Mouse (Mus musculus) gastrocnemius, postnatal 14 days (tissue): ENCODE measurements around the gene Ano4. TPM values are rescaled to one million over a fixed set of nuclear protein-coding genes. Genes with fewer than 3 reads are reported as not detected.
"Not testable (repeated sequence)": the region's sequence is repeated elsewhere in the genome, so short reads cannot be mapped to it uniquely, and the experiment has no call there.

Experiments
- DNase-seq: peaks from one replicate; pipeline ENCODE4 v3.0.0; 2021; ENCODE audit warnings: mixed read lengths
- intact Hi-C: fragments of 180-260 bp; cut with DNase I; formaldehyde crosslinking; loops from one replicate; pipeline ENCODE4 v1.15.1; 2025; ENCODE audit warnings: low total_unique reads
- total RNA-seq, 2 experiments: library from RNA; stranded (reverse); gene quantifications; 2 replicates each; pipeline ENCODE4 v1.2.3; 2021

Gene Ano4
- total RNA-seq, 2 experiments from 2014 or later: 0.70 to 1.0 TPM

DNA sequence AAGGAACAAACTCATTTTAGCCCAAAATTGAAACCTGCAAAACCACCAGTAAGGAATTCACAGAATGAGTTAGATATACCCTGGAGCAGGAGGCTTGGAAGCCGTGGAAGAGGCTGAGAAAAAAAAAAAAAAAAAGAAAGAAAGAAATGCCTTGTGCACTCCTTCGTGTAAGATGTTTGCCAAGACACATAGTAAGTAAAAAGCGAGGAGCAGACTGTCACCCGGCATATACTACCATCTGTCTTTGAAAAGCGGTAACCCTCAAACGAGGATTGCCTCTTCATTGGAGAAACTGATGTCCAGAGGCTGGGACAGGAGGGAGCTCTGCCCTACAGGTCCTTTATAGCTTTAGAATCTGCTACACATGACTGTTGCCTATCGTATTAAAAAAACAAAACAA, 150.1 kb downstream of the Ano4 start:
- intact Hi-C loops: no loop called here
- no peak for DNase-seq

DNA sequence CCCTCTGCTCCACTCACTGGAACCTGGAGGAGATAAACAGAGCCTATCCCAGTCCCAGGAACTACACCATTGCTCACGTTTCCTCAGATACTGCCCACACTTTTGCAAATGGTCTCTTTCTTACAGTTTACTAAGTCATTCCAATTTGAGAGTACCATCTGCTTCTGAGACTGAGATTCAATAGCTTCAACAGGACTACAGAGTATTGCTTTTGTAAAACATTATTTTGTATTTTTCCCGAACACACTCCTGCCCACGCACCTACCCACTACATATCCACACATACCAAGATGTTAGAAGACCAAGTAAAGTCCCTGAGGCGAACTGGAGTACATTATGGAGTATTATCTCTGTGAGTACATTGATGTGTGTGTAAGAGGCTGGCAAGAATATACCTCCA, 166.6 kb downstream of the Ano4 start:
- intact Hi-C loops: no loop called here
- no peak for DNase-seq

DNA sequence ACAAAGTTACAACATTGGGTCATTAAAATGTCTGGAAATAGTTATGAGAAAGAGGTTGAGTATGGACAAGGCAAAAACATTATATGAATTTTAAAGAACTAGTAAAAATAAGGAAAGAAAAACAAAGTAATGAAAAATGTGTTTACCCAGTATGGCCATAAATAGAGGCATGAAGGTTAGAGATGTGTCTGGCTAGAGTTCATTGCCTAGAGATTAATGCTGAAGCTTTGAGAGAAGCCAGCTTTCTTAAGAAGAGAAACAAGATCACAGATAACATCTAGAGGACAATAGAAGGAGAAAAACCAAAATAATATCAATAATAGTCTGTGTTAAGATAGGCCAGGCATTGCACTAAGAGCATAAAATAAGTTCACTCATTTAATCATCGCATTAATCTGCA, 180.0 kb downstream of the Ano4 start:
- intact Hi-C loops: no loop called here
- DNase-seq: no peak

DNA sequence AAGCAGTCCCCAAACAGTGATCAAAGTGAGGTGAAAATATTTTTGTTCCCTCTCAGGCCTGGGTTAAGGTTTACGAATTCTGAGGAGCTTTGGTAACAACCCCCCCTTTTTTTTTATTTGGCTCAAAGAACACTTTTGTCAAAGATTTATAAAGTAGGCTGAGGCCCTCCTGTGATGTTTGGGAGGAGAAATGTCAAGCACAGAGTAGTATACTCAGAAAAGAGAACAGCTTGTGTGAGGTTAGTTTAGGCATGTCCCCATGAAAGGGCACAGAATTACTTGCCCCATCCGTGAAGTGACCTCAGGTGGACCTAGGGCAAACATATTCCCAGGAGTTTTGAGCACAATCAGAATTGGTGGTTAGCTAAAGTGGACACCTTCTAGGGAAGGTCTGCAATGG, 189.1 kb downstream of the Ano4 start:
- no peak for DNase-seq
- intact Hi-C loops: no loop called here

DNA sequence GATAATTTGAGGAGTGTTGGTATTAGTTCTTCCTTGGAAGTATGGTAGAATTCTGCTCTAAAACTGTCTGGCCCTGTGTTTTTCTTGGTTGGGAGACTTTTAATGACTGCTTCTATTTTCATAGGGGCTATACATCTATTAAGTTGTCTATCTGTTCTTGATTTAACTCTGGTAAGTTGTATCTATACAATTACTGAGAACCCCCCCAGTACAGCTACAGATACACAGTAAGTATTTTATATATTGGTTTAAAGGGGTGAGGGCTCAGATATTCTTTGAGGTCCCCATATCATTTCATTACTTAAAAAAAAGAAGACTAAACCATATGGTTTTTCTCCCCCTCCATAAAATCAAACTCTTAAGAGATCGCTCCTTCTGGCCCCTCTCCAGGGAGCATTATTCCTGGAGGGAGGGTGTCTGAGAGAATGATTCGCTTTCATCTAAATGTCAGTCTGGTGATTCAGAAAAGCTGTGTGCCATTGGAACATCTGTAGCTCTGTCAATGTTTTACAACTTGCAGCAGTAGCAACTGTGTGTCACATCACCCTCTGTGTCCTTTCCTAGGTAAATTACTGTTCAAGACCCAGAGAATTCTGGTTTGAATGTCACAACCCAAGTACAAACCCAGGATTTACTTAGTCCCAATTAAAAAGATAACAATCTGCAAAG, 189.6 kb downstream of the Ano4 start:
- intact Hi-C loops: no loop called here
- DNase-seq: no peak

DNA sequence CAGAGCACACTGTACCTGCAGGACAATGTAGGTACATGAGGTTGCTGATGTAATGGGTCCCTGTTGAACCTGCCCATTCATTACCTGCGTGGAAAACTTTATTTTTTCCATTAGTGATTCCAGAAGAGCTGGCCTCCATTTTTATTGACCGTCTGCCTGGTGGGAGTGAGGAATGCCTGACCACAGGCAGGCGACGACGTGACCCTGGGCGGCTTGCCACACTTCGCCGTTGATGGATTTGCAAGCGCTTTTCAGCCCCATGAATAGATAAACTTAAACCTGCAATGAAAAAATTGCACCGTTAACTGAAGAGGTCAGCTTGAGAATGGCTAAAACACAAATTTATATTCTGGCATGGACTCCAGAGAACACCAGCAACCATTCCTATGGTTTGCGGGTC, 195.4 kb downstream of the Ano4 start:
- intact Hi-C loops: no loop called here
- DNase-seq: no peak

DNA sequence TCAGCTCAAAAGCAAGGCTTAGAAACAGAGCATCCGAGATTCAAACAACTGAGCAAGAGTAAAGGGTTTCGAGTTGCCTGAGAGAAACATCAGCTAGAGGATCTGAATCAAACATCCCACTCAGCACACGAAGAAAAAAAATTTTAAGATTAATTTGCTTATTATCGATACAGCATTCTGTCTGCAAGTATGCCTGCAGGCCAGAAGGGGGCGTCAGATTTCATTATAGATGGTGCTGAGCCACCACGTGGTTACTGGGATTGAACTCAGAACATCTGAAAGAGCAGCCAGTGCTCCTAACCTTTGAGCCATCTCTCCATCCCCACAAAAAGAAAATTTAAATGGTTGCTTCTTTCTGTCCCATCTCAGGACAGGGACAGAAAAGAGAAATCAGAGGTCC, 223.2 kb downstream of the Ano4 start:
- DNase-seq: no peak

DNA sequence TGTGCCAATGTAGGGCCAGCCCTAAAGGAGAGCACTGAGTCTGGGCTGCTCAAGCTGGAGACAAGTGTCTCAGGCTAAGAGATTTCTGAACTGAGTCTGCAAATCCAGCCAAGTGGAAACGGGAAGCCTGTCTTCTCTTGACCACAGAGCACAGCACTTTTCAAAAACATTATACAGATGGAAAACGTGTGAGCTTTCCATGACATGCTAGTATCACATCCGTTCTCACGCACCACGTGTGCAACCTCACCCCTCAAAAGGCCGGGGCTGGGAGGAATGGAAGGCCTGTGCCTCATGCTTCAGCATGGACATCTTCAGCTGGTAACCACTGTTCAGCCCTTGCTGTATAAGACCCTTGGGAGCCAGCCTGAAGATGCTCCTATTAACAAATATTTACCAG, 230.2 kb downstream of the Ano4 start:
- no peak for DNase-seq
- intact Hi-C loops: no loop called here

More for the DNA sequence above, 223.2 kb downstream of the Ano4 start:
- intact Hi-C loops: no loop called here

DNA sequence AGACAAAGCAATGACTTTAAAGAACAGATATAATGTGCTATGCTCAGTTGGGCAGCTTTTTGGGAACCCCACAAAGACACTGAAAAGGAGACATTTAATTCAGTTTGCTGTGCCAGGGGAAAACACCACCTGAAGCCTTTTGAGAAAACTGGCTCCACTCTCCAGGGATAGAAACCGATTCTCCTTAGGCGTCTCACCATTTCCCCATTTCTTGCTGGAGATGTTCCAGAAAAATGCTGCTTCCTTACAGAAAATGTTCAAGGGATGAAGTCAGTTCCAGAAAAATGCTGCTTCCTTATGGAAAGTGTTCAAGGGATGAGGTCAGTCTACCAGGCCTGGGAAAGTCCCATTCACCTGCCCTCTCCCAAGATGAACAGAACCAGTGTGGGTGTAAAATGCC, 233.1 kb downstream of the Ano4 start:
- no peak for DNase-seq
- intact Hi-C loops: no loop called here

DNA sequence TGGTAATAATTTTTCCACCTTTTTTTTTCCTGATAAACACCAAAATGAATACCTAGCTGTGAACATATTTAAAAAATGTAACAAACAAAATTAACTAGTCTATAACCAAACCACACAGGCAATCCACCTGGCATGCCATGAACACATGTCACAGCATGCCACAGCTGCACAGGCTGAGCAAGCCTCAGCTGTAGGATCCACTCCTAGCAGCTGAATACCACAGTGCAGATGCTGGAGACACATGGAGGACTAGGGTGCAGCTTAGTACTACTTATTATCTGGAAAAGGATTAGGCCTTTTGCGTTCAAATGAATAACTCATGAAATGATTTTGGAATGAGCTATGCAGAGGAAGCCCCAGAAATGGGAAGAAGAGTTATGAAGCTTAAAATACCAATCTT, 233.6 kb downstream of the Ano4 start:
- no peak for DNase-seq
- intact Hi-C loops: no loop called here

DNA sequence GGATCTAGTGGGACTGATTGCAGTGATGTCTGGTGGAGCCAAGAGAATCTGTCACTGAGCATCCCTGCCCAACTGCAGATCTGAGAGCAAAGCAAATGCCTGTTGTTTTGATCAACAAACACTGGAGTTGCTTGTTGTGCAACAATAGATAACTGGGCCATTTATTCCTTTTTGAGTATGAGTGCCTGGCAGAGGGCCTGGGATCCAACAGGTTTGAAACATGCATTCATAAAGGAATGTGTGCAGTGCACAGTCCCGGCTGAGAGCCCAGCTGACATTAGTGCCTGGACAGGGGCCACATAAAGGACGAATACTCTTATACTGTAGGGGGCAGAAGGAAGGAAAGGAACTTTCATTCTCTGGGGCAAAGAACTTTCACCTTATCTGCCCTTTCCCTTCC, 241.0 kb downstream of the Ano4 start:
- intact Hi-C loops: no loop called here
- no peak for DNase-seq

DNA sequence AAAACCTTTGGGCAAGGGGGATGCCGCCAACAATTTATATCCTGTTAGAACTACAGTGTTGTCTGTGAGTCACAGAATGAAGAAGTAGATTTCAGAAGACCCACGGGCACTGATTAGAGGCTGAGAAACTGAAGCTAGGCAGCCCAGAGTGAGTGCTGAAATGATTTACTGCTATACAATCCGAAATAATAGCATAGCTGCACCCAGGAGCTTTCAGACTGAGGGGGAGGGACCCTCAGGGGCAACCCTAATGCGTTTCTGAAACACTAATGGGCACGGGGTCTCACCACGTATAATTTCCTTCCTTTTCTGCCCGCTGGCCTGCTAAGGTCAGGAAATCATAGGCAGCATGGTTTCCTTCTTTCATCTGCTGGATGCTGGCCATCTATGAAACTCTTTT, 242.5 kb downstream of the Ano4 start:
- DNase-seq: no peak
- intact Hi-C loops: no loop called here

DNA sequence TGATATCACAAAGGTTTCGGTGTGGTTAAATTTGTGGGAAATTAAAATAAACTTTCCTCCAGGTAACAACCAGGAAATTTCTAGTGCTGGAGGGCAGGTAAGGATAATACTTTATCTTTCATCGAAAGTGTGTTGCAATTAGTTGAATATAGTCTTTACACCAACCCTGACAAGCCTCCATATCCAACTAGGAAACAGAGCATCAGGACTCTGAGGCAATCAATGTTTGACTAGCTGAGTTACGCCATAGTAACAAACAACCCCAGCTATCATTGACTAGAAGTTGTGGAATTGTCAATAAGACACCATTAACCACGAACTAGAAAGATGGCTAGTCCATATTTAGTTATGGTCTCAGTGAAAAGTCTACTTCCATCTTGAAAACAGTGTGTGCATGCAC, 246.4 kb downstream of the Ano4 start:
- no peak for DNase-seq
- intact Hi-C loops: no loop called here

DNA sequence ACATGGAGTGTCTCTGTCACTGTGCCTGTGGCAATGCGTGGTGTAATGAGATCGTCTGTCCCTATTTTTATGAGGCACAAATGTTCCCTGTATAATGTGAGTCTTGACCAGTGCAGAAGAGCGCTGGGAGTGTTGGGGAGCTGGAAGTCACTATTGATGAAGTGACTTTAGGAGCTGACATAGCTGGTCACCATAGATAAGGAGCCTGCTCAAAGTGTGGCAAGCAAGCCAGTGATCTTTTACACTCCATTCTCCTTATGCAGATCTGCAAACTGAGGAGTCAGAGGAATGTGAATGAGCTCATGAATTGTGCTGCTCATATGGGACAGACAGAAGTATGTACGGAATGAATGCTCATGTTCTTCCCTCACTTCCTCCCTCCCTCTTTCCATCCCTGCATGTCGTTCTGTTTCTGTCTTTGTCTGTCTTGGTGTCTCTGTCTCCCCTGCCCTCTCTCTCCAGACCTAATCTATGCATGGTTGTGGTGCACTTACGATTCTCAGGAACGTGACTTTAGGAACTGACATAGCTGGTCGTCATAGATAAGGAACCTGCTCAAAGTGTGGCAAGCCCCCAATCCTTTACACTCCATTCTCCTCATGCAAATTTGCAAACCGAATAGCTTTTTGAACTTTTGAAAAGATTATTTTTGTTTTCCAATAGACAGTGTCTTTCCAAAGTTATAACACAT, 252.1 kb downstream of the Ano4 start:
- intact Hi-C loops: no loop called here
- no peak for DNase-seq

DNA sequence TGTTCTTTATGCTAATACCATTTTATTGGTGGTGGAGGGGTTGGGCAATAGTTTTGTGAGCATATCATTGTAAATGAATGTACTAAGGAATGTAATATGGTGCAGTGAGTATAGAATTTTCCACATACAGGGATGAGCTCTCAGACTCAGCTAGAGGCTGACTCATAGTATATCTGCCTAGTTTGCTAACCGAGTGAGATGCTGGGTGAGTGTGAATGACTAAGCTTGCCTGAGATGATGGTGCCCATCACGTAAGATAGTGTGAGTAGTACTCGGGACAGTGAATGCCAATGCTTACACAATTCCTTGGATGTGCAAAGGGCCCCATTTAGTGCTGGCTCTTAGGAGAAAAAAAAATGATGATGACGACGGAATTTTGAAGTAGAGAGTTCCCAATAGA, 267.1 kb downstream of the Ano4 start:
- no peak for DNase-seq
- intact Hi-C loops: no loop called here

DNA sequence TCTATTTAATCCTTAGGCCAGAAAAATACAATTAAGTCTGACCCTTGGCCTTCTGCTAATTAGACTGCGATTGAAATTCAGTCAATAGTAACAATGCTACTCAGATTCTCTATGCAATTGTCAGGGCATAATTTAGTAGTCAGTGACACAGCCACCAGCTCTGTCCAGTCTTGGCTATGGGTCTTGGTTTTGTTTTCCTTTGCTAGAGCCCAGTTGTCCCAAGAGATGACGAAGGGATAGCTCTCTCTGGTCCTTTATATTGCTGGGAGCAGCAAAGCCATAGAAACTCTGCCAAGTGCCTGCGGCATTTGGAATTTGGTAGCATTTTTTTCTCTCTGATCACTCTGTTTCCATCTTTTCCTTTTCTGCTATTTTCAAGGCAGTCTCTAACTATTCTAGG, 288.7 kb downstream of the Ano4 start:
- intact Hi-C loops: no loop called here
- no peak for DNase-seq

DNA sequence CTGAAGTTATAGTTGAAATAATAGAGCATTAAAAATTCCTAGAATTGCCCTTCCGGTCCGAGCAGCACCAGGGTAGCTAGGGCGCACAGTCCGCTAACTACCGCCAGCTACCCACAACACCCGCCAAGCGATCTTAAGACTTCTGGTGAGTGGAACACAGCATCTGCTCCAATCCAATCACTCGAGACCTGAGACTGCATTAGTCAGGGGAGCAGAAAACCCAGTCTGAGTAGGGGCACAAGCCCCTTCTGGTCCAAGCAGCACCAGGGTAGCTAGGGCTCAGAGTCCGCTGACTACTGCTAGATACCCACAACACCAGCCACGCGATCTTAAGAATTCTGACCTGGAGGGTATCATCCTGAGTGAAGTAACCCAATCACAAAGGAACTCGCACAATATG, 299.6 kb downstream of the Ano4 start:
- intact Hi-C loops, DNase-seq: not testable (repeated sequence)

DNA sequence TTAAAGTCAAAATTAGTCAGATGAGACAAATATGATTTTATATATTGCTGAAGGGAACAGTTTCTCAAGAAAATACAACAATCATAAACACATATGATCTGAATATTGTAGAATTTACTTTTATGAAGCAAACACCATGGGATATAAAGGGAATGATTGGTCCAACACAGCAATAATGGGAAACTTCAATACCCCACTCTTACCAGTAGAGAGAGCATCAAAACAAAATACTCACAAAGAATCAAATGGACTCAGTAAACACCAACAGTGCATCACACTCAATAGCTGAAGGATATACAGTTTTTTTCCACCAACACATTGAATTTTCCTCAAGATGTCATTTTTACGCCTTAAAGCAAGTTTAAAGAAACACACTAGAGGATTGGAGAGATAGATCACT, 300.4 kb downstream of the Ano4 start:
- no peak for DNase-seq
- intact Hi-C loops: no loop called here

DNA sequence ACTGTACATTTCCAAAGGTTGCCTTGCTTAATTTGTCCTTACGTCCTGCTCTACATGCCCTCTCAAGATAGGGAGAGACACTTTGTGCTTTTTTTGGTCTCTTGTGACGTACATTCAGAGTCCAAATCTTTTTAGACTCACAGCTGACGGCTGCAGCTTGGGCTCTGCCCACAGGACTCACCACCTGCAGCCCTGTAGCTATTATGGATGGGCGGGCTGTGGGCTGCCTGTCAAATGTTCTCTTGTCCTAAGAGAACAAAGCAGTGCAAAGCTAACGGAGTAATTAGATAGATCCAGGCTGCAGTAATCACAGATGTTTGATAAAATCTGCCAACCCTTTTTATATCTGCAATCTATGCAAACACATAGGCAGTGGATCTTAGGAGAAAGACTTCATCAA, 325.6 kb downstream of the Ano4 start:
- no peak for DNase-seq
- intact Hi-C loops: no loop called here

DNA sequence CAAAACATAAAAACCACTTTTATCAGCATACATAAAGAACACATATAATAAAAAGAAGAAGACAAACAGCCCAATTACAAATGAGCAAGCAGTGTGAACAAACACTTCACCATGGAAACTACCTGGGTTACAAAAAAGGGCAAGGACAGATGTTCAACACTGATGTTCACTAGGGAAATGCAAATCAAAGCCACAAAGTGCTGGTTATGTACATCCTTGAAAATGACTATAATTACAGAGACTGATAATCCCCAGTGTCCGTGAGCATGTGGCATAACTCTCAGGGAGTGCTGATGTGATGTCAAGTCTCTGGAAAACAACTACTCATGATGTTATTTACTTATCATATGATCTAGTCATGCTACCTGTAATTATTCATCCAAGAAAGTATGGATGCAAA, 336.3 kb downstream of the Ano4 start:
- intact Hi-C loops: no loop called here
- no peak for DNase-seq

DNA sequence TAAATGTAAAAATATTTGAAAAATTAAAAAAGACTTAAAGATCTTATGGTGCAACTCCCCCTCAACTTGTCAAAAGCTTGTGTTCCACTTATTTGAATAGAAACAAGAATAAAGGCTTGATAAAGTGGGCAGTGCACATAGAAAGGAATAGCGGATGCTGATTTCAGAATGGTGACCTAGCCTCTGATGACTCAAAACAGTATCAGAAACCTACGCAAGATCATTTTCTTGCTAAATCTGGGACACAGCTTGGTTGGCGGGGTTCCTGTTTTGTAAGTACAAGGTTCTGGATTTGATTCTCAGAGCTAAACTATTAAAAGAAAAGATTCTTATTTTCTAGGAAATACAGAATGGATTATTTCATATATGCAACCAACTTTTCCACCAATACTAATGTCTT, 340.0 kb downstream of the Ano4 start:
- intact Hi-C loops: no loop called here

DNA sequence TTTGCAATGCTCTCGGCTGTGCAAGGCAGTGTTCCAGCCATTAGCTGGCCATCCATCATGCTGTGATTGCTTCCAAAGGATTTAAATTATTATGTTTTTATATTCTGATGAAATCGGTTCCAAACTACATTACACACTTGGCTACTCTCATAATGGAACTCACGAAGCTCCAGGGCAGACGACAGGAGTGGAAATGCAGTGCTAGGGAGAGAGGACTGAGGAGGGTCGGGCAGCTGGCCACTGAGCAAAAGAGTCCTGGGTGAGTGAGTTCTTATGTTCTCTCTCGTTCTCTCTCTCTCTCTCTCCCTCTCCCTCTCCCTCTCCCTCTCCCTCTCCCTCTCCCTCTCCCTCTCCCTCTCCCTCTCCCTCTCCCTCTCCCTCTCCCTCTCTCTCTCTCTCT, 357.6 kb downstream of the Ano4 start:
- no peak for DNase-seq
- intact Hi-C loops: no loop called here

More for the DNA sequence above, 340.0 kb downstream of the Ano4 start:
- DNase-seq: no peak
